Mouse (Mus musculus): ENCODE measurements at regions not wholly inside any gene's neighbourhood (a gene's known extent, or its start where the extent isn't known, plus 50 kb on each side); places are given as distances from the start of the nearest gene placed in this dataset.

GRCm38 (mm10) chr6:16963958-16964357 is 65.7 kb upstream of the Tfec start:
- H3K9ac ChIP-seq (ENCODE audit: low read depth, low read length): no peak overlapping the region
- DNase-seq (ENCODE audit: low spot score) (no peak), ATAC-seq (ENCODE audit: low FRiP score) (no peak)
- no peak overlapping the region for H3K4me3 ChIP-seq (ENCODE audit: low read depth, low read length)
- H3K36me3 ChIP-seq (ENCODE audit: control insufficient read depth, insufficient read depth, low read length): no peaks in the 10 kb centered on the region
- no peaks in the 10 kb centered on the region for H3K27me3 ChIP-seq (ENCODE audit: control insufficient read depth, insufficient read depth, low read length)
- H3K9me3 ChIP-seq (ENCODE audit: control insufficient read depth, low read length): no peaks in the 10 kb centered on the region
- WGBS: 90% methylated on average over 3 of the region's 3 CpGs
- no peak overlapping the region for H3K4me2 ChIP-seq (replicated peaks; ENCODE audit: low read depth, low read length)
- no peaks in the 10 kb centered on the region for H3K4me1 ChIP-seq (replicated peaks; ENCODE audit: control insufficient read depth, insufficient read depth, low read length)
- H3K27ac ChIP-seq (ENCODE audit: low read depth, low read length): no peak overlapping the region

GRCm38 (mm10) chr6:16958102-16958501 is 59.9 kb upstream of the Tfec start:
- H3K36me3 ChIP-seq (ENCODE audit: control insufficient read depth, insufficient read depth, low read length): no peaks in the 10 kb centered on the region
- no peak overlapping the region for H3K4me2 ChIP-seq (replicated peaks; ENCODE audit: low read depth, low read length)
- H3K9me3 ChIP-seq (ENCODE audit: control insufficient read depth, low read length): no peaks in the 10 kb centered on the region
- no peak overlapping the region for H3K4me3 ChIP-seq (ENCODE audit: low read depth, low read length)
- no peak for DNase-seq (ENCODE audit: low spot score)
- 89% methylated on average over 3 of the region's 3 CpGs for WGBS
- no peaks in the 10 kb centered on the region for H3K27me3 ChIP-seq (ENCODE audit: control insufficient read depth, insufficient read depth, low read length)
- no peaks in the 10 kb centered on the region for H3K4me1 ChIP-seq (replicated peaks; ENCODE audit: control insufficient read depth, insufficient read depth, low read length)
- ATAC-seq (ENCODE audit: low FRiP score): no peak
- no peak overlapping the region for H3K27ac ChIP-seq (ENCODE audit: low read depth, low read length)
- H3K9ac ChIP-seq (ENCODE audit: low read depth, low read length): no peak overlapping the region

GRCm38 (mm10) chr6:16956771-16957435 is 58.7 kb upstream of the Tfec start:
- H3K27me3 ChIP-seq (ENCODE audit: control insufficient read depth, insufficient read depth, low read length): no peaks in the 10 kb centered on the region
- no peak overlapping the region for H3K4me2 ChIP-seq (replicated peaks; ENCODE audit: low read depth, low read length)
- 72% methylated on average over 6 of the region's 6 CpGs for WGBS
- no peak overlapping the region for H3K9ac ChIP-seq (ENCODE audit: low read depth, low read length)
- H3K4me1 ChIP-seq (replicated peaks; ENCODE audit: control insufficient read depth, insufficient read depth, low read length): no peaks in the 10 kb centered on the region
- ATAC-seq (ENCODE audit: low FRiP score): peak; percentile 69
- H3K4me3 ChIP-seq (ENCODE audit: low read depth, low read length): no peak overlapping the region
- H3K36me3 ChIP-seq (ENCODE audit: control insufficient read depth, insufficient read depth, low read length): no peaks in the 10 kb centered on the region
- 0 out of 2 replicates have a peak overlapping the region, but pooled peaks have one; percentile 21 for H3K27ac ChIP-seq (ENCODE audit: low read depth, low read length)
- no peak for DNase-seq (ENCODE audit: low spot score)
- H3K9me3 ChIP-seq (ENCODE audit: control insufficient read depth, low read length): no peaks in the 10 kb centered on the region

Measured in hindbrain, embryonic 11.5 days (tissue).